In the genomic region with DNA sequence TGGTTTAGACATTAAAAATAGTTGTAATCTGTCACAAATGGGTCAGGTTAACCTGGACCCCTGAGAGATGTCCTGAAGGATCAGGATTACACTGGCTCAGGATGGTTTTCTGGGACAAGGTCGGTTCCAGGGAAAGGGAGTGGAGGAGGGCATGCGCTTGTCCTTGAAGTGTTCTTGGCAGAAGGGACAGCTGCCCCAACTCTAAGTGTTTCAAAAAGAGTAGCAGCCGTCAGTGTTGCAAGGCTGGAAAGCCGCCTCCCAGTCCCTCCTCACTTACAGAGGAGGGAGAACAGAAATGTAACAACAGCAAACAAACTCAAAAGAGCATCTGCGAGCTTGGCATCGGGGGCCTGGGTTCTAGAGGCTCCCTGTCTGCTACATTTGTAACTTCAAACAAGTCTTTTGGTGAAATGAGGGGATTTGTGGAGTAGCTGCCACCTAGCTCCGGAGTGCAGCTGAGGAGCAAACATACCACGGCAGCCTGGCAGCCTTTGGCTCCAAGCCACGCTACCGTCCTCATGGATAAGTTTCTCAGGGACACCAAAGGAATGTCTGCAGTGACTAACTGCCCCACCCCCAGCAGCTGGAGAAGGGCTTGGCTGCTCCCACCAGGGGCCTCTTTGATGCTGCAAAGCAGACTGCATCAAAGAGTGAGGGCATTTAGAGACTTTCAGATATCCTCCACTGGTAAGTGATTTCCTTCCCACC, we compare ENCODE assay signal across 8 mouse cellular contexts. TPM values are rescaled to one million over a fixed set of nuclear protein-coding genes. Genes with fewer than 3 reads are reported as not detected.
DNase-seq lines count a peak whose midpoint lies in the region; ATAC-seq and TF ChIP-seq lines count a peak whose summit lies in the region.

No protein-coding gene starts in this region.

- H3K27ac ChIP-seq in heart, postnatal 0 days (ENCODE audit: low read depth): peak overlapping the region; percentile 28; the same call in 1 of the 2 replicates
- H3K27ac ChIP-seq in limb, embryonic 12.5 days: no peak overlapping the region
- H3K27ac ChIP-seq in neural tube, embryonic 12.5 days: no peak overlapping the region

- TF ChIP-seq EP300 in heart, postnatal 0 days (IDR thresholded peaks at IDR 0.05; ENCODE audit: low read depth): no peak

- H3K4me1 ChIP-seq in heart, postnatal 0 days (ENCODE audit: control insufficient read depth, insufficient read depth): peaks cover 10% of the 10 kb centered on the region; the same call in 1 of the 2 replicates
- H3K4me1 ChIP-seq in limb, embryonic 12.5 days (replicated peaks): peaks cover 33% of the 10 kb centered on the region
- peaks cover 49% of the 10 kb centered on the region for H3K4me1 ChIP-seq in neural tube, embryonic 12.5 days

- no peak overlapping the region for H3K4me3 ChIP-seq in heart, postnatal 0 days (ENCODE audit: low read depth, low read length)
- no peak overlapping the region for H3K4me3 ChIP-seq in limb, embryonic 12.5 days (replicated peaks)
- H3K4me3 ChIP-seq in neural tube, embryonic 12.5 days: peak overlapping the region; percentile 9; the same call in 1 of the 2 replicates

- ATAC-seq in frontal cortex, adult (ENCODE audit: low TSS enrichment): peak; percentile 27
- ATAC-seq in heart, postnatal 0 days (ENCODE audit: insufficient read depth, low read depth): peak; percentile 30; the same call in 1 of the 2 replicates
- no peak for ATAC-seq in limb, embryonic 12.5 days (ENCODE audit: insufficient number of reproducible peaks, insufficient read depth, low FRiP score, low TSS enrichment, low read depth)
- ATAC-seq in neural tube, embryonic 12.5 days (ENCODE audit: low FRiP score, low read depth): peak; percentile 66; the same call in 1 of the 2 replicates

- no peaks in the 10 kb centered on the region for H3K36me3 ChIP-seq in heart, postnatal 0 days (replicated peaks; ENCODE audit: control insufficient read depth, insufficient read depth, low read length)
- 0 out of 2 replicates have a peak, but pooled peaks cover 6% of the 10 kb centered on the region for H3K36me3 ChIP-seq in limb, embryonic 12.5 days
- no peaks in the 10 kb centered on the region for H3K36me3 ChIP-seq in neural tube, embryonic 12.5 days

- H3K27me3 ChIP-seq in heart, postnatal 0 days (ENCODE audit: control insufficient read depth, insufficient read depth, low read length): no peaks in the 10 kb centered on the region
- H3K27me3 ChIP-seq in limb, embryonic 12.5 days: peaks cover 7% of the 10 kb centered on the region; the same call in 1 of the 2 replicates
- no peaks in the 10 kb centered on the region for H3K27me3 ChIP-seq in neural tube, embryonic 12.5 days (replicated peaks)

- peak overlapping the region; percentile 39 for H3K4me2 ChIP-seq in heart, postnatal 0 days (ENCODE audit: low read depth, low read length)
- peak overlapping the region; percentile 32 for H3K4me2 ChIP-seq in limb, embryonic 12.5 days
- H3K4me2 ChIP-seq in neural tube, embryonic 12.5 days (replicated peaks): peak overlapping the region; percentile 40

- no peak for DNase-seq in frontal cortex, postnatal 25 days (ENCODE audit: low spot score in 2 of 2)
- DNase-seq in NIH3T3 (ENCODE audit: low read depth): peak; percentile 62
- DNase-seq in embryo, embryonic 11 days: peak; percentile 76
- no peak for DNase-seq in heart, postnatal 0 days (ENCODE audit: low spot score)
- no peak for DNase-seq in liver

- H3K9me3 ChIP-seq in heart, postnatal 0 days (replicated peaks; ENCODE audit: control insufficient read depth, low read length): no peaks in the 10 kb centered on the region
- no peaks in the 10 kb centered on the region for H3K9me3 ChIP-seq in limb, embryonic 12.5 days
- H3K9me3 ChIP-seq in neural tube, embryonic 12.5 days: no peaks in the 10 kb centered on the region

- no peak overlapping the region for H3K9ac ChIP-seq in heart, postnatal 0 days (replicated peaks; ENCODE audit: low read depth, low read length)
- no peak overlapping the region; the same call in 1 of the 2 replicates for H3K9ac ChIP-seq in limb, embryonic 12.5 days (replicated peaks)
- H3K9ac ChIP-seq in neural tube, embryonic 12.5 days: no peak overlapping the region

- TF ChIP-seq CTCF in heart, postnatal 0 days (IDR thresholded peaks at IDR 0.05; ENCODE audit: low read depth): no peak

- 15% methylated on average over 10 of the region's 10 CpGs for WGBS in heart, postnatal 0 days
- WGBS in limb, embryonic 12.5 days: 15% methylated on average over 10 of the region's 10 CpGs
- 18% methylated on average over 10 of the region's 10 CpGs for whole genome bisulfite sequencing in neural tube, embryonic 12.5 days

RNA-seq across cellular contexts. Expression of a gene that starts 44.5 kb away (rescaled TPM):
- total RNA-seq in heart, postnatal 0 days (2014; rRNA removed; ENCODE audit: low replicate concordance): 2.6 and 5.6 TPM in 2 replicates
- polyA plus RNA-seq in heart, postnatal 0 days (2015; fragmentation: Nextera tagmentation; extraction: Ambion mirVana): 0.57 and 0.71 TPM in 2 replicates
- 4.8 and 5.3 TPM in 2 replicates for polyA plus RNA-seq in limb, embryonic 12.5 days (2016; fragmentation: Nextera tagmentation; extraction: Ambion mirVana)
- 35.0 and 38.6 TPM in 2 replicates for polyA plus RNA-seq in neural tube, embryonic 12.5 days (2016; fragmentation: Nextera tagmentation; extraction: Ambion mirVana)

Comparison
In these comparisons a context has a peak if more than half of its experiments do, and no peak if none do; other contexts are left out.
1. DNase-seq: peak in NIH3T3 (single experiment) and embryo, embryonic 11 days (single experiment); none in frontal cortex, postnatal 25 days (0 of 2), heart, postnatal 0 days (single experiment) and liver (single experiment).
2. Peak in every context shown above with its lines, with median percentiles within 50 percentile points of each other: H3K4me2 ChIP-seq.